Mouse (Mus musculus): ENCODE data around the gene Arhgap25.

GRCm38 (mm10) chr6:87427616-87428015 lies 105.4 kb downstream of the Arhgap25 start:
- TF ChIP-seq POLR2A (IDR thresholded peaks at IDR 0.05; ENCODE audit: low read depth, low read length) (no peak), CTCF (IDR thresholded peaks at IDR 0.05; ENCODE audit: extremely low read depth, insufficient read length, insufficient replicate concordance, low read depth, low read length) (no peak)
